Mouse (Mus musculus) liver, adult 2 months (tissue): ENCODE measurements around the gene Dhdds.

Source experiments
- CTCF ChIP-seq: fragments of 200-500 bp; IDR thresholded peaks from 2 replicates; pipeline ENCODE4 v1.5.1; 2011; ENCODE audit warnings: low read depth, low read length, control low read depth
- POLR2A ChIP-seq: fragments of 200-500 bp; IDR thresholded peaks from 2 replicates; pipeline ENCODE4 v1.6.1; 2011; ENCODE audit warnings: low read length, control low read depth; ENCODE audit not compliant: insufficient read depth; ENCODE audit errors: extremely low read depth

DNA sequence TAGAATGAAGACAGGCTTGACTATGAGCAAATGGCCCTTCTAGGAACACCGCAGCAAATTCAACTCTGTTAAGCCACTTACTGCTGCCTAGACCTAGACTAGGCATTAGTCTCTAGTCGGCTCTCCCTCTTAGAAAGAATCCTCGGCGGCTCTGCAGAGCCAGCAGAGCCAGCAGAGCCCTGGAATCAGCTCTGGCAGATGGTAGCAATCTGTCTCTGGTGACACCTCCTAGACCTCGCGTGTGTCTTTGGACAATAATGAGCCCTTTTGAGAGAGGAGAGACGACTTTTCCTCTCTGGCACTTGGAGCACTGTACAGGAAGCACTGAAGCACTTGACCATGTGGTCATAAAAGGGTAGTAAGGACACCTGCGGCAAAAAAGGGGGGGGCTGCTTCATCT lies 29.0 kb downstream of the Dhdds start:
- no peak for TF ChIP-seq POLR2A
- TF ChIP-seq CTCF: no peak
